Mouse (Mus musculus) liver, embryonic 16.5 days (tissue): ENCODE data around the gene Galk2. TPM values are rescaled to one million over a fixed set of nuclear protein-coding genes. Genes with fewer than 3 reads are reported as not detected.

Source experiments
- ATAC-seq: fragments of 200-750 bp; cut with Nextera tagmentation; 2 replicates; pipeline ENCODE4 v1.8.0; 2017; ENCODE audit warnings: low read depth, mild to moderate bottlenecking, moderate number of reproducible peaks, moderate library complexity
- H3K27ac ChIP-seq: fragments of 300-500 bp; sonication (generic); 2 replicates; pipeline ENCODE4 v1.5.1; 2014; ENCODE audit warnings: mild to moderate bottlenecking, low read length
- H3K27me3 ChIP-seq: fragments of 300-500 bp; sonication (generic); 2 replicates; pipeline ENCODE4 v1.6.1; 2014; ENCODE audit warnings: low read depth, low read length, mixed read lengths; ENCODE audit not compliant: control insufficient read depth, insufficient read depth
- H3K36me3 ChIP-seq: fragments of 300-500 bp; sonication (generic); 2 replicates; pipeline ENCODE4 v1.6.1; 2014; ENCODE audit warnings: mild to moderate bottlenecking; ENCODE audit not compliant: control insufficient read depth, insufficient read depth
- H3K4me1 ChIP-seq: fragments of 300-500 bp; sonication (generic); 2 replicates; pipeline ENCODE4 v1.6.1; 2014; ENCODE audit warnings: low read depth, low read length, mixed read lengths; ENCODE audit not compliant: control insufficient read depth
- H3K4me2 ChIP-seq: fragments of 300-500 bp; sonication (generic); 2 replicates; pipeline ENCODE4 v1.6.1; 2014; ENCODE audit warnings: low read depth, low read length, mixed read lengths
- H3K4me3 ChIP-seq: fragments of 300-500 bp; sonication (generic); 2 replicates; pipeline ENCODE4 v1.5.1; 2014; ENCODE audit warnings: low read depth, mild to moderate bottlenecking, low read length
- H3K9ac ChIP-seq: fragments of 300-500 bp; sonication (generic); 2 replicates; pipeline ENCODE4 v1.6.1; 2014; ENCODE audit warnings: low read depth, low read length
- H3K9me3 ChIP-seq: fragments of 300-500 bp; sonication (generic); replicated peaks from 2 replicates; pipeline ENCODE4 v1.6.1; 2016; ENCODE audit warnings: low read length; ENCODE audit not compliant: control insufficient read depth
- WGBS: fragments of 180-500 bp; shearing (Covaris S2); extraction: QIAGEN DNeasy Blood & Tissue Kit; methylation state at CpG from one replicate; pipeline ENCODE4 v1.1.7; 2014; ENCODE audit not compliant: insufficient replicate concordance; 5-methylcytosine and 5-hydroxymethylcytosine counted together
- polyA plus RNA-seq: library from polyadenylated mRNA; unstranded; fragments of >200 nt; fragmentation: Nextera tagmentation; extraction: Ambion mirVana; gene quantifications from 2 replicates; pipeline ENCODE4 v1.2.1, GENCODE M21; 2015

Gene Galk2
- polyA plus RNA-seq, 1 experiment from 2014 or later = 9.4 TPM

GRCm38 (mm10) chr2:125948195-125948594 lies 89.3 kb downstream of the Galk2 start:
- no peak overlapping the region for H3K9ac ChIP-seq
- no peaks in the 10 kb centered on the region for H3K36me3 ChIP-seq
- 61% methylated on average over 2 of the region's 2 CpGs for WGBS
- H3K27ac ChIP-seq = no peak overlapping the region
- no peaks in the 10 kb centered on the region for H3K4me1 ChIP-seq
- no peak for ATAC-seq
- no peak overlapping the region for H3K4me2 ChIP-seq
- no peaks in the 10 kb centered on the region for H3K9me3 ChIP-seq
- no peaks in the 10 kb centered on the region for H3K27me3 ChIP-seq
- no peak overlapping the region for H3K4me3 ChIP-seq

GRCm38 (mm10) chr2:125968811-125969210 lies 109.9 kb downstream of the Galk2 start:
- Histone ChIP-seq H3K4me1 (no peaks in the 10 kb centered on the region), H3K4me2 (no peak overlapping the region), H3K27me3 (no peaks in the 10 kb centered on the region), H3K27ac (no peak overlapping the region), H3K4me3 (no peak overlapping the region), H3K9me3 (no peaks in the 10 kb centered on the region), H3K36me3 (no peaks in the 10 kb centered on the region), H3K9ac (no peak overlapping the region)
- 55% methylated on average over 1 of the region's 1 CpGs for WGBS
- no peak for ATAC-seq

GRCm38 (mm10) chr2:125973207-125973606 lies 114.3 kb downstream of the Galk2 start:
- Histone ChIP-seq H3K27ac (no peak overlapping the region), H3K4me2 (no peak overlapping the region), H3K9me3 (no peaks in the 10 kb centered on the region), H3K36me3 (no peaks in the 10 kb centered on the region), H3K9ac (no peak overlapping the region), H3K4me1 (no peaks in the 10 kb centered on the region), H3K27me3 (no peaks in the 10 kb centered on the region), H3K4me3 (no peak overlapping the region)
- ATAC-seq = no peak
- WGBS = 64% methylated on average over 6 of the region's 6 CpGs

- H3K36me3 ChIP-seq = no peaks in the 10 kb centered on the region
- WGBS = 85% methylated on average over 10 of the region's 10 CpGs
- ATAC-seq = no peak
- H3K4me1 ChIP-seq = no peaks in the 10 kb centered on the region
- H3K27ac ChIP-seq = no peak overlapping the region
- H3K4me3 ChIP-seq = no peak overlapping the region
- H3K9me3 ChIP-seq = no peaks in the 10 kb centered on the region
- no peak overlapping the region for H3K4me2 ChIP-seq
- H3K9ac ChIP-seq = no peak overlapping the region
- H3K27me3 ChIP-seq = no peaks in the 10 kb centered on the region
Measured at GRCm38 (mm10) chr2:125975206-125975605, 116.3 kb downstream of the Galk2 start.

- no peak overlapping the region for H3K9ac ChIP-seq
- H3K36me3 ChIP-seq = no peaks in the 10 kb centered on the region
- no peak overlapping the region for H3K27ac ChIP-seq
- no peaks in the 10 kb centered on the region for H3K9me3 ChIP-seq
- no peak overlapping the region for H3K4me2 ChIP-seq
- WGBS = 54% methylated on average over 5 of the region's 5 CpGs
- H3K4me3 ChIP-seq = no peak overlapping the region
- no peak for ATAC-seq
- no peaks in the 10 kb centered on the region for H3K4me1 ChIP-seq
- no peaks in the 10 kb centered on the region for H3K27me3 ChIP-seq
Measured at GRCm38 (mm10) chr2:125975808-125976345, 117.0 kb downstream of the Galk2 start.

GRCm38 (mm10) chr2:126002291-126002690 lies 143.4 kb downstream of the Galk2 start:
- Histone ChIP-seq H3K4me3 (no peak overlapping the region), H3K27ac (no peak overlapping the region), H3K4me2 (no peak overlapping the region), H3K9ac (no peak overlapping the region), H3K4me1 (no peaks in the 10 kb centered on the region), H3K27me3 (no peaks in the 10 kb centered on the region), H3K9me3 (no peaks in the 10 kb centered on the region), H3K36me3 (no peaks in the 10 kb centered on the region)
- no peak for ATAC-seq
- WGBS = 55% methylated on average over 5 of the region's 5 CpGs

- Histone ChIP-seq H3K4me3 (no peak overlapping the region), H3K4me2 (no peak overlapping the region), H3K27me3 (no peaks in the 10 kb centered on the region), H3K9me3 (no peaks in the 10 kb centered on the region), H3K27ac (no peak overlapping the region), H3K36me3 (no peaks in the 10 kb centered on the region), H3K4me1 (no peaks in the 10 kb centered on the region), H3K9ac (no peak overlapping the region)
- no peak for ATAC-seq
- WGBS = 33% methylated on average over 3 of the region's 3 CpGs
Measured at GRCm38 (mm10) chr2:126006088-126006487, 147.2 kb downstream of the Galk2 start.

- no peak overlapping the region for H3K27ac ChIP-seq
- no peaks in the 10 kb centered on the region for H3K27me3 ChIP-seq
- no peak overlapping the region for H3K9ac ChIP-seq
- no peak for ATAC-seq
- H3K36me3 ChIP-seq = no peaks in the 10 kb centered on the region
- WGBS = 52% methylated on average over 2 of the region's 2 CpGs
- no peaks in the 10 kb centered on the region for H3K9me3 ChIP-seq
- no peak overlapping the region for H3K4me2 ChIP-seq
- no peaks in the 10 kb centered on the region for H3K4me1 ChIP-seq
- H3K4me3 ChIP-seq = no peak overlapping the region
Measured at GRCm38 (mm10) chr2:126006742-126007141, 147.8 kb downstream of the Galk2 start.

GRCm38 (mm10) chr2:126014989-126015710 lies 156.2 kb downstream of the Galk2 start:
- Histone ChIP-seq H3K27me3 (no peaks in the 10 kb centered on the region), H3K4me1 (no peaks in the 10 kb centered on the region), H3K9ac (no peak overlapping the region), H3K9me3 (no peaks in the 10 kb centered on the region), H3K4me2 (no peak overlapping the region), H3K36me3 (no peaks in the 10 kb centered on the region), H3K4me3 (no peak overlapping the region), H3K27ac (no peak overlapping the region)
- 39% methylated on average over 12 of the region's 12 CpGs for WGBS
- ATAC-seq = no peak
